Mouse (Mus musculus) stomach, postnatal 0 days (tissue): ENCODE data around the gene Pkhd1.

Experiments
- CTCF ChIP-seq: IDR thresholded peaks from 2 replicates; pipeline ENCODE4 v1.5.1; 2016; ENCODE audit warnings: antibody characterized with exemption, low read depth, mild to moderate bottlenecking, moderate library complexity
- EP300 ChIP-seq: optimal IDR thresholded peaks from 2 replicates; pipeline ENCODE3; 2016; ENCODE audit warnings: antibody characterized with exemption

- no peak for TF ChIP-seq CTCF
- no peak for TF ChIP-seq EP300
Observed at GRCm38 (mm10) chr1:20364437-20364836, 253.4 kb downstream of the Pkhd1 start.
